Mouse (Mus musculus): ENCODE results near the gene Krtap7-1. TPM values are rescaled to one million over a fixed set of nuclear protein-coding genes. Genes with fewer than 3 reads are reported as not detected.

Krtap7-1 gene
- polyA plus RNA-seq, 1 experiment = not detected

- no peak for TF ChIP-seq GATA1 (IDR thresholded peaks at IDR 0.05; ENCODE audit: low read length)
These were observed 30.3 kb downstream of the Krtap7-1 start for GRCm38 (mm10) chr16:89477679-89478314.

GRCm38 (mm10) chr16:89461189-89461588 lies 46.9 kb downstream of the Krtap7-1 start:
- TF ChIP-seq GATA1 (IDR thresholded peaks at IDR 0.05; ENCODE audit: low read length) = no peak

Other genes with a start within 250 kb of the Krtap7-1 start
- gene Krtap21-1, start 104.5 kb downstream of the Krtap7-1 start, polyA plus RNA-seq (2012) = not detected in 2 replicates
- gene Krtap6-2, start 88.2 kb downstream of the Krtap7-1 start, polyA plus RNA-seq (2012) = not detected in 2 replicates
- gene Krtap8-1, start 20.4 kb downstream of the Krtap7-1 start, polyA plus RNA-seq (2012) = not detected in 2 replicates
- not detected in 2 replicates for gene Krtap11-1, start 62.9 kb upstream of the Krtap7-1 start, polyA plus RNA-seq (2012)